Comparison of ENCODE assay signal across 12 mouse cellular contexts in the genomic region with DNA sequence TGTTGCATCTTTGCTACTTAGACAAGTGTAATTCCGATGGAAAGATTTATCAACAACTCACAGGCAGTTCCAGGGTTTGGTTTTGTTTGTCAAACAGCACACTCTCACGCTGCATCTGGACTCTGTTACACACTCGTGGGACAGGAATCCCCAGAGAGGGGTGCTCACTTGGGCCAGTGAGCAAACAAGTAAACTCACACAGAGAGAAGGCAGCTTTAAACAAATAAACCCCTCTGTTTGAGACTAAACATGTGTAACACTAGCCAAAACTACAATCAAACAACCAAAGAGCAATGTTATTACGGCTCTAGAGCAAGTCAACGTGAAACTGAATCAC.
DNase-seq lines count a peak whose midpoint lies in the region; ATAC-seq and TF ChIP-seq lines count a peak whose summit lies in the region.
"Had no signal": no experiment of that assay in that cellular context is flagged by ENCODE, and none has a peak within 500 bp of the region (broad histone marks: within the 10 kb centered on the region; RNA-seq: fewer than 3 reads in every experiment).

No protein-coding gene starts in this region.

- H3K4me1 ChIP-seq in heart, embryonic 13.5 days, result peaks cover 18% of the 10 kb centered on the region
- no peaks in the 10 kb centered on the region; the same call in 1 of the 2 replicates for H3K4me1 ChIP-seq in lung, embryonic 14.5 days (ENCODE audit: insufficient read depth)
- peaks cover 2% of the 10 kb centered on the region for H3K4me1 ChIP-seq in intestine, embryonic 16.5 days (ENCODE audit: control insufficient read depth, insufficient read depth, low read length)
- H3K4me1 ChIP-seq in stomach, embryonic 15.5 days, result no peaks in the 10 kb centered on the region
- H3K4me1 ChIP-seq: liver, embryonic 15.5 days had no signal

- TF ChIP-seq CTCF in lung, embryonic 14.5 days (IDR thresholded peaks at IDR 0.05; ENCODE audit: low read depth), result no peak

- H3K9me3 ChIP-seq in heart, embryonic 13.5 days, result no peaks in the 10 kb centered on the region
- H3K9me3 ChIP-seq in lung, embryonic 14.5 days (ENCODE audit: low read depth, low read length), result no peaks in the 10 kb centered on the region
- H3K9me3 ChIP-seq in intestine, embryonic 16.5 days (ENCODE audit: control insufficient read depth, low read length), result no peaks in the 10 kb centered on the region
- H3K9me3 ChIP-seq in stomach, embryonic 15.5 days, result no peaks in the 10 kb centered on the region
- H3K9me3 ChIP-seq: liver, embryonic 15.5 days had no signal

- H3K27ac ChIP-seq in heart, embryonic 13.5 days (replicated peaks), result no peak overlapping the region
- no peak overlapping the region for H3K27ac ChIP-seq in lung, embryonic 14.5 days (ENCODE audit: low read depth)
- no peak overlapping the region for H3K27ac ChIP-seq in intestine, embryonic 16.5 days (ENCODE audit: low read length)
- H3K27ac ChIP-seq in stomach, embryonic 15.5 days, result no peak overlapping the region
- H3K27ac ChIP-seq: left cerebral cortex, adult 2 months; liver, embryonic 15.5 days had no signal

- H3K4me3 ChIP-seq in heart, embryonic 13.5 days, result no peak overlapping the region
- H3K4me3 ChIP-seq in lung, embryonic 14.5 days (ENCODE audit: low read depth, low read length), result no peak overlapping the region
- H3K4me3 ChIP-seq in intestine, embryonic 16.5 days (ENCODE audit: low read length), result no peak overlapping the region
- H3K4me3 ChIP-seq in stomach, embryonic 15.5 days (replicated peaks), result no peak overlapping the region
- H3K4me3 ChIP-seq: left cerebral cortex, adult 2 months; liver, embryonic 15.5 days had no signal

- H3K27me3 ChIP-seq in heart, embryonic 13.5 days (replicated peaks), result no peaks in the 10 kb centered on the region; the same call in 1 of the 2 replicates
- H3K27me3 ChIP-seq in lung, embryonic 14.5 days (ENCODE audit: insufficient read depth, low read length), result no peaks in the 10 kb centered on the region
- H3K27me3 ChIP-seq in intestine, embryonic 16.5 days (replicated peaks; ENCODE audit: control insufficient read depth, insufficient read depth, low read length), result no peaks in the 10 kb centered on the region
- H3K27me3 ChIP-seq in stomach, embryonic 15.5 days (replicated peaks), result no peaks in the 10 kb centered on the region
- H3K27me3 ChIP-seq: liver, embryonic 15.5 days had no signal

- DNase-seq in heart, adult 18-20 months, result no peak
- DNase-seq in lung, embryonic 14.5 days, result no peak
- no peak for DNase-seq in lung, adult 18-20 months
- no peak for DNase-seq in right cerebral cortex, adult 18-20 months
- no peak for DNase-seq in thymus, postnatal 10 days (ENCODE audit: low spot score in 2 of 2)
- DNase-seq: right cerebral cortex, postnatal 25 days had no signal

- 0 out of 2 replicates have a peak overlapping the region, but pooled peaks have one; percentile 33 for H3K9ac ChIP-seq in heart, embryonic 13.5 days
- H3K9ac ChIP-seq in lung, embryonic 14.5 days, result no peak overlapping the region
- H3K9ac ChIP-seq in intestine, embryonic 16.5 days (ENCODE audit: low read depth, low read length), result no peak overlapping the region
- no peak overlapping the region for H3K9ac ChIP-seq in stomach, embryonic 15.5 days
- H3K9ac ChIP-seq: liver, embryonic 15.5 days had no signal

- 54% methylated on average over 5 of the region's 5 CpGs for WGBS in heart, embryonic 13.5 days
- 21% methylated on average over 5 of the region's 5 CpGs for WGBS in lung, embryonic 14.5 days
- 27% methylated on average over 5 of the region's 5 CpGs for WGBS in intestine, embryonic 16.5 days
- 25% methylated on average over 5 of the region's 5 CpGs for WGBS in stomach, embryonic 15.5 days

- no peak for ATAC-seq in heart, embryonic 13.5 days (ENCODE audit: extremely low read depth, insufficient number of reproducible peaks, low FRiP score, low TSS enrichment)
- ATAC-seq in lung, embryonic 14.5 days (ENCODE audit: insufficient read depth), result peak; percentile 45; the same call in 1 of the 2 replicates
- ATAC-seq in intestine, embryonic 16.5 days, result peak; percentile 46; the same call in 1 of the 2 replicates
- ATAC-seq in stomach, embryonic 15.5 days (ENCODE audit: insufficient read depth, low FRiP score, low read depth), result no peak
- ATAC-seq: CD4-positive, CD25-positive, alpha-beta regulatory T cell, adult 4 months had no signal

- H3K4me2 ChIP-seq in heart, embryonic 13.5 days, result no peak overlapping the region
- H3K4me2 ChIP-seq in lung, embryonic 14.5 days, result no peak overlapping the region
- H3K4me2 ChIP-seq in intestine, embryonic 16.5 days (ENCODE audit: low read depth, low read length), result no peak overlapping the region
- H3K4me2 ChIP-seq in stomach, embryonic 15.5 days, result peak overlapping the region; percentile 14; the same call in 1 of the 2 replicates
- H3K4me2 ChIP-seq: liver, embryonic 15.5 days had no signal

- no peaks in the 10 kb centered on the region for H3K36me3 ChIP-seq in heart, embryonic 13.5 days
- H3K36me3 ChIP-seq in lung, embryonic 14.5 days (ENCODE audit: insufficient read depth), result no peaks in the 10 kb centered on the region
- H3K36me3 ChIP-seq in intestine, embryonic 16.5 days (ENCODE audit: control insufficient read depth, insufficient read depth, low read length), result no peaks in the 10 kb centered on the region
- no peaks in the 10 kb centered on the region for H3K36me3 ChIP-seq in stomach, embryonic 15.5 days
- H3K36me3 ChIP-seq: liver, embryonic 15.5 days had no signal

Comparison
In these comparisons a context has a peak if more than half of its experiments do, and no peak if none do; other contexts are left out.
1. ATAC-seq: peak in lung, embryonic 14.5 days (single experiment) and intestine, embryonic 16.5 days (single experiment); none in heart, embryonic 13.5 days (single experiment) and stomach, embryonic 15.5 days (single experiment).